Mouse (Mus musculus): ENCODE data around the gene Brd4.

The Brd4 gene

GRCm38 (mm10) chr17:32169518-32170225 is 114.8 kb downstream of the Brd4 start:
- no peak for DNase-seq (ENCODE audit: low spot score in 2 of 2)

- no peak for DNase-seq (ENCODE audit: low spot score in 2 of 2)
Observed at GRCm38 (mm10) chr17:32166687-32167086, 117.8 kb downstream of the Brd4 start, which contains the start of gene Notch3. Notch3 (minus strand) TSS chr17:32166852.

DNA sequence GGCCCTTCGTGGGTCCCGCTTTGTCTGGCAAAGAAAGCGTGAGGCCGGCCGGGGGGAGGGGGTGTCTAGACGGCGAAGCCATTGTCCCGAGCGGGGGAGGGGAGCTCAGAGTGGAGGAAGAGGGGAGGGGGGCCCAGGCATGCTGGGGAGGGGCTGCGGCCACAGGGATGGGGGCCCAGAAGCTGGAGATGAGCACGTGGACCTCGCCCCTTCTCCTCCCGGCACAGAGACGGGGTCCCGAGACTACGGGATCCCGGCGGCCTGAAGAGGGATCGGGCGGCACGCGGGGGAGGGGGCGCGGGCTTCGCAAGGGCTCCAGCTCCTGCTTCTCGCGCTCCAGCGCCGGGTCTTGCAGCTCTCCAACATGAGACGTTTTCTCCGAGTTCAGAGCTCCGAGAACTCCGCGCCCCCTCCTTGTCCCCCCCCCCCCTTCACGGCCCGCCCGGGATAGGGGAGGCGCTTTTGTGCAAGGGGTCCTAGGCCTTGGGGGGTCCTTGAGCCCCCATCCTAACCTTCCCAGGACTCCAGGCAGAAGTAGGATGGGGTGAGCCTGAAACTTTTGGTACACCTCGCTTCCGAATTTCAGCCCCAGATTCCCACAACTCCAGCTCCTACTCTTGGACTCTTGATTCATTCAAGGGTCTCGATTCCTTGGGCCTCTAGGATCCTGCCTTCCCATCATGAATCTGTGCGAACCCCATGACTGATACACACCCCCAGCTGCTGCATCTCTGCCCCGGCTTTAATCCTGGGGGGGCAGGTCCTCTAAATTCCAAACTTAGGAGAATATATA is 118.5 kb downstream of the Brd4 start:
- no peak for DNase-seq (ENCODE audit: low spot score in 2 of 2)

DNA sequence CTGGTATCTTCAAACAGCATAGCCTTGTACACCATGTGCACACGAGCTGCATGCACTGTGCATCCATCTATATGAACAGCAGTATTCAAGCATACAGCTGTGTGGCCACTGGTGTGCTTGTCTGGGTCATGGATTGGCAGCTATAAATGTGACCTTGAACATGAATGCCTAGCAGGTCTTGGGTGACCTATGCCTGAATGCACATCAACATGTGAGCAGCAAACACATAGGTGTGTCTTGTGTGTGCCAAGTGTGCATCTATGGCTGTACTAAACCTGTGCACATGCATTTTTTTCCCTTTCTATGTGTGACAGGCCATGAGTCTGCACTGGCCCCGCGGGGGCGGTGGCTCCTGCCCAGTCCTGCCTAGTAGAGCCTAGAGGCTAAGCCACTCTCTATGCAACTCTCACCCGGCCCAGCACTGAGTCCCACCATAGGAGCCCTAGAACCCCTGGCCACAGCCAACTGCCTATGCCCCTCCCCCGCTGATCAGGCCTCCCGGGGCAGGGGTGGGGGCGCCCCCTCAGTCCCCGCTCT is 119.2 kb downstream of the Brd4 start:
- DNase-seq (ENCODE audit: low spot score in 2 of 2) = no peak

- DNase-seq (ENCODE audit: low spot score in 2 of 2) = no peak
Observed at GRCm38 (mm10) chr17:32164780-32165179, 119.7 kb downstream of the Brd4 start.

- peak in 1 of 2 experiments; percentile 37 for DNase-seq (ENCODE audit: low spot score in 2 of 2)
Observed at GRCm38 (mm10) chr17:32163910-32164650, 120.4 kb downstream of the Brd4 start.

GRCm38 (mm10) chr17:32162112-32162850 is 122.2 kb downstream of the Brd4 start:
- peak in 1 of 2 experiments; percentile 47 for DNase-seq (ENCODE audit: low spot score in 2 of 2)

DNA sequence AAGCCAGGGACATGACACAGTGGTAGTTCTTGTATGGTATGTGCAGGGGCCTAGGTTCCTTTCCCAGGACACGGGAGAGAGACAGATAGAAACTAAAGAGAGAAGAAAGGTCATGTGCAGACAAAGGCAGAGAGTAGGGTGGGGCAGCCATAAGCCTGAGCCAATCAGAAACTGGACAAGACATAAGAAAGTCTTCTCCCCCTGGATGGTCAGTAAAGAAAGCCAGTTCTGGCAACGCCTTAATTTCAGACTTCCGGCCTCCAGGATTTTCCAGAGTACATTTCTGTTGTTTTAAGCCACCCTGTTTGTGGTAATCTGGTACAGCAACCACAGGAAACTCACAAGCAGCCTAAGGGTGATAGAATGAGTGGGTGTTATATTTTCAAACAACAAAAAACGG is 123.6 kb downstream of the Brd4 start:
- no peak for DNase-seq (ENCODE audit: low spot score in 2 of 2)

DNA sequence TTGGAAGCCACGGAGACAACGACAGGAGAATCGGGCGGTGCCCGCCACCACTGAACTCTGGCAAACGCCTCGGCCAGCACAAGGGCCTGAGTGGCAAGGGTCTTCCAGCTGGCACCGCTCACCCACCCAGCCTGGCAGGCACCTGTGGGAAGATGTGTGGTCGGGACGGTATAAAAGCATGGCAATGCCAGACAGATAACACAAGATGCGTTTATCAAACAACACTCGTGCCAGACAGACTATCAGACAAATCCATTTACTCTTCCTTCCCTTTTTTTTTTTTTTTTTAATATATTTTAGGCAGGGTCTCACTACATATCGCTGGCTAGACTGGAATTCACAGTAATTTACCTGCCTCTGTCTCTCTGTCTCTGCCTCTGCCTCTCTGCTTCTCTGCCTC is 125.7 kb downstream of the Brd4 start:
- no peak for DNase-seq (ENCODE audit: low spot score in 2 of 2)

DNA sequence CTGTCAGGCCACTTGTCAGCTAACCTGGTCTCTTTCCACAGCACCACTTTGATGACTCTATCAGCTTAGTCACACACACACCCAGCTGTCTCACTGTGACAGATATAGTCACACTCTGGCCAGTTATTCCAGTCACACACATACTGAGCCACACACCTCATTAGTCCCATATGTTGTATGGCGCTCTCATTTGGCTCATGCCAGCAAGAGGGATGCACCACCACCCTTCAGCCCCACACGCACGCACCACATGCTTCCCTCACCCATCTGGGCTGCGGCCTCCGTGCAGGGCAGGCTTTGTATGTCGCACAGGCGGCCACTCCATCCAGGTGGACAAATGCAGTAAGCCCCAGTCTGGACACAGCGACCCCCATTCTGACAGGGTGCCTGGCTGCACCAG is 137.8 kb downstream of the Brd4 start:
- DNase-seq (ENCODE audit: low spot score in 2 of 2) = no peak
